Mouse (Mus musculus): ENCODE measurements around the gene Lypla2. TPM values are rescaled to one million over a fixed set of nuclear protein-coding genes. Genes with fewer than 3 reads are reported as not detected.
"Not testable (repeated sequence)": the region's sequence is repeated elsewhere in the genome, so short reads cannot be mapped to it uniquely, and the experiment has no call there.

Lypla2 gene
- polyA plus RNA-seq, 1 experiment from 2014 or later = 209 TPM

- H3K27me3 ChIP-seq; H3K27ac ChIP-seq; ATAC-seq (ENCODE audit: low FRiP score); H3K4me3 ChIP-seq; H3K4me1 ChIP-seq (replicated peaks); H3K4me2 ChIP-seq; H3K9me3 ChIP-seq; H3K9ac ChIP-seq: not testable (repeated sequence)
- WGBS = 85% methylated on average over 8 of the region's 8 CpGs
- H3K36me3 ChIP-seq = peaks cover 50% of the 10 kb centered on the region
Measured at GRCm38 (mm10) chr4:135941026-135941425, 31.4 kb downstream of the Lypla2 start.

GRCm38 (mm10) chr4:135938858-135939257 lies 33.6 kb downstream of the Lypla2 start:
- no peak for ATAC-seq (ENCODE audit: low FRiP score)
- WGBS = 90% methylated on average over 7 of the region's 7 CpGs
- Histone ChIP-seq H3K27ac (no peak overlapping the region), H3K4me2 (no peak overlapping the region), H3K27me3 (no peaks in the 10 kb centered on the region), H3K36me3 (peaks cover 70% of the 10 kb centered on the region), H3K9me3 (no peaks in the 10 kb centered on the region), H3K9ac (no peak overlapping the region), H3K4me1 (replicated peaks) (no peaks in the 10 kb centered on the region), H3K4me3 (no peak overlapping the region)

- Histone ChIP-seq H3K27ac (no peak overlapping the region), H3K27me3 (no peaks in the 10 kb centered on the region), H3K9ac (no peak overlapping the region), H3K4me3 (no peak overlapping the region), H3K4me1 (replicated peaks) (no peaks in the 10 kb centered on the region), H3K9me3 (no peaks in the 10 kb centered on the region), H3K36me3 (peaks cover 85% of the 10 kb centered on the region), H3K4me2 (no peak overlapping the region)
- 73% methylated on average over 5 of the region's 5 CpGs for WGBS
- no peak for ATAC-seq (ENCODE audit: low FRiP score)
Measured at GRCm38 (mm10) chr4:135935502-135935901, 36.9 kb downstream of the Lypla2 start.

GRCm38 (mm10) chr4:135934708-135935500 lies 37.5 kb downstream of the Lypla2 start:
- no peaks in the 10 kb centered on the region for H3K4me1 ChIP-seq (replicated peaks)
- H3K4me2 ChIP-seq = no peak overlapping the region
- 47% methylated on average over 12 of the region's 12 CpGs for WGBS
- no peak for ATAC-seq (ENCODE audit: low FRiP score)
- no peak overlapping the region for H3K27ac ChIP-seq
- H3K9ac ChIP-seq = no peak overlapping the region; the same call in 1 of the 2 replicates
- no peaks in the 10 kb centered on the region for H3K9me3 ChIP-seq
- no peaks in the 10 kb centered on the region for H3K27me3 ChIP-seq
- H3K36me3 ChIP-seq = peaks cover 86% of the 10 kb centered on the region
- no peak overlapping the region for H3K4me3 ChIP-seq

- peaks cover 59% of the 10 kb centered on the region for H3K36me3 ChIP-seq
- 74% methylated on average over 5 of the region's 5 CpGs for WGBS
Measured at GRCm38 (mm10) chr4:135931832-135932231, 40.6 kb downstream of the Lypla2 start.

GRCm38 (mm10) chr4:135930239-135930638 lies 42.2 kb downstream of the Lypla2 start:
- WGBS = 95% methylated on average over 8 of the region's 8 CpGs
- Histone ChIP-seq H3K27me3 (no peaks in the 10 kb centered on the region), H3K27ac (no peak overlapping the region), H3K36me3 (peaks cover 61% of the 10 kb centered on the region), H3K4me2 (no peak overlapping the region), H3K4me1 (replicated peaks) (no peaks in the 10 kb centered on the region), H3K4me3 (no peak overlapping the region), H3K9ac (no peak overlapping the region), H3K9me3 (no peaks in the 10 kb centered on the region)
- no peak for ATAC-seq (ENCODE audit: low FRiP score)

More at GRCm38 (mm10) chr4:135931832-135932231, 40.6 kb downstream of the Lypla2 start:
- no peaks in the 10 kb centered on the region for H3K4me1 ChIP-seq (replicated peaks)
- H3K27ac ChIP-seq = no peak overlapping the region
- H3K9me3 ChIP-seq = no peaks in the 10 kb centered on the region
- no peak for ATAC-seq (ENCODE audit: low FRiP score)
- no peak overlapping the region for H3K9ac ChIP-seq
- H3K4me3 ChIP-seq = no peak overlapping the region
- H3K27me3 ChIP-seq = no peaks in the 10 kb centered on the region
- H3K4me2 ChIP-seq = no peak overlapping the region

GRCm38 (mm10) chr4:135929828-135930227 lies 42.6 kb downstream of the Lypla2 start:
- WGBS = 93% methylated on average over 9 of the region's 9 CpGs
- Histone ChIP-seq H3K4me1 (replicated peaks) (no peaks in the 10 kb centered on the region), H3K9ac (no peak overlapping the region), H3K36me3 (peaks cover 58% of the 10 kb centered on the region), H3K27me3 (no peaks in the 10 kb centered on the region), H3K9me3 (no peaks in the 10 kb centered on the region), H3K4me3 (no peak overlapping the region), H3K27ac (no peak overlapping the region), H3K4me2 (no peak overlapping the region)
- ATAC-seq (ENCODE audit: low FRiP score) = no peak

GRCm38 (mm10) chr4:135929405-135929804 lies 43.0 kb downstream of the Lypla2 start:
- no peak for ATAC-seq (ENCODE audit: low FRiP score)
- Histone ChIP-seq H3K4me1 (replicated peaks) (no peaks in the 10 kb centered on the region), H3K4me2 (no peak overlapping the region), H3K9ac (no peak overlapping the region), H3K27me3 (no peaks in the 10 kb centered on the region), H3K9me3 (no peaks in the 10 kb centered on the region), H3K27ac (no peak overlapping the region), H3K4me3 (no peak overlapping the region), H3K36me3 (peaks cover 58% of the 10 kb centered on the region)
- WGBS = 86% methylated on average over 5 of the region's 5 CpGs

GRCm38 (mm10) chr4:135928376-135928775 lies 44.0 kb downstream of the Lypla2 start:
- 82% methylated on average over 9 of the region's 9 CpGs for WGBS
- no peak for ATAC-seq (ENCODE audit: low FRiP score)
- Histone ChIP-seq H3K36me3 (peaks cover 56% of the 10 kb centered on the region), H3K27ac (no peak overlapping the region), H3K4me1 (replicated peaks) (no peaks in the 10 kb centered on the region), H3K9ac (no peak overlapping the region), H3K27me3 (no peaks in the 10 kb centered on the region), H3K4me2 (no peak overlapping the region), H3K9me3 (no peaks in the 10 kb centered on the region), H3K4me3 (no peak overlapping the region)

GRCm38 (mm10) chr4:135926861-135927260 lies 45.6 kb downstream of the Lypla2 start:
- Histone ChIP-seq H3K27ac (no peak overlapping the region), H3K4me3 (no peak overlapping the region)

GRCm38 (mm10) chr4:135926195-135926808 lies 46.1 kb downstream of the Lypla2 start:
- no peak overlapping the region for H3K4me2 ChIP-seq
- ATAC-seq (ENCODE audit: low FRiP score) = no peak
- H3K9ac ChIP-seq = no peak overlapping the region
- no peaks in the 10 kb centered on the region for H3K27me3 ChIP-seq
- H3K9me3 ChIP-seq = no peaks in the 10 kb centered on the region
- WGBS = 90% methylated on average over 10 of the region's 10 CpGs
- no peak overlapping the region for H3K27ac ChIP-seq
- peaks cover 44% of the 10 kb centered on the region for H3K36me3 ChIP-seq
- no peak overlapping the region for H3K4me3 ChIP-seq
- H3K4me1 ChIP-seq (replicated peaks) = peaks cover 20% of the 10 kb centered on the region

More at GRCm38 (mm10) chr4:135926861-135927260, 45.6 kb downstream of the Lypla2 start:
- peaks cover 48% of the 10 kb centered on the region for H3K36me3 ChIP-seq
- H3K4me2 ChIP-seq = no peak overlapping the region
- peaks cover 14% of the 10 kb centered on the region for H3K4me1 ChIP-seq (replicated peaks)
- 93% methylated on average over 3 of the region's 3 CpGs for WGBS
- no peaks in the 10 kb centered on the region for H3K9me3 ChIP-seq
- no peak for ATAC-seq (ENCODE audit: low FRiP score)
- H3K27me3 ChIP-seq = no peaks in the 10 kb centered on the region
- H3K9ac ChIP-seq = no peak overlapping the region

- ATAC-seq (ENCODE audit: low FRiP score) = no peak
Measured at GRCm38 (mm10) chr4:135925341-135925740, 47.1 kb downstream of the Lypla2 start.

GRCm38 (mm10) chr4:135924418-135924817 lies 48.0 kb downstream of the Lypla2 start:
- no peaks in the 10 kb centered on the region for H3K27me3 ChIP-seq

More at GRCm38 (mm10) chr4:135925341-135925740, 47.1 kb downstream of the Lypla2 start:
- 89% methylated on average over 5 of the region's 5 CpGs for WGBS
- Histone ChIP-seq H3K27me3 (no peaks in the 10 kb centered on the region), H3K36me3 (peaks cover 35% of the 10 kb centered on the region), H3K4me2 (no peak overlapping the region), H3K9ac (no peak overlapping the region), H3K4me1 (replicated peaks) (peaks cover 21% of the 10 kb centered on the region), H3K9me3 (no peaks in the 10 kb centered on the region), H3K27ac (no peak overlapping the region), H3K4me3 (no peak overlapping the region)

More at GRCm38 (mm10) chr4:135924418-135924817, 48.0 kb downstream of the Lypla2 start:
- peaks cover 33% of the 10 kb centered on the region for H3K36me3 ChIP-seq
- no peak overlapping the region for H3K27ac ChIP-seq
- ATAC-seq (ENCODE audit: low FRiP score) = no peak
- H3K4me3 ChIP-seq = no peak overlapping the region
- no peak overlapping the region for H3K9ac ChIP-seq
- 94% methylated on average over 2 of the region's 2 CpGs for WGBS
- no peaks in the 10 kb centered on the region for H3K9me3 ChIP-seq
- H3K4me1 ChIP-seq (replicated peaks) = peaks cover 21% of the 10 kb centered on the region
- no peak overlapping the region for H3K4me2 ChIP-seq
